Mouse (Mus musculus) macrophage (primary cell): Measurements from ENCODE around the gene Mthfd1l. TPM values are rescaled to one million over a fixed set of nuclear protein-coding genes. Genes with fewer than 3 reads are reported as not detected.

Experiments
- H3K27ac ChIP-seq: fragments of 350-480 bp; formaldehyde crosslinking; 2 replicates; pipeline ENCODE4 v1.9.0; 2021
- H3K36me3 ChIP-seq: fragments of 350-480 bp; formaldehyde crosslinking; 2 replicates; pipeline ENCODE4 v1.9.0; 2021; ENCODE audit errors: inconsistent target
- H3K4me3 ChIP-seq: fragments of 350-480 bp; formaldehyde crosslinking; 2 replicates; pipeline ENCODE4 v1.9.0; 2021; ENCODE audit errors: inconsistent target
- H3K79me2 ChIP-seq: fragments of 350-480 bp; formaldehyde crosslinking; 2 replicates; pipeline ENCODE4 v1.9.0; 2021; ENCODE audit errors: inconsistent target
- WGBS: methylation state at CpG from one replicate; pipeline ENCODE4 v1.1.7; 2026; ENCODE audit warnings: inconsistent platforms; ENCODE audit not compliant: missing documents; 5-methylcytosine and 5-hydroxymethylcytosine counted together
- polyA plus RNA-seq: library from polyadenylated mRNA; stranded (reverse); fragments of 250-400 nt; gene quantifications from 3 replicates; pipeline ENCODE4 v1.2.4, GENCODE M21; 2018; ENCODE audit warnings: inconsistent platforms

Gene Mthfd1l
- polyA plus RNA-seq, 1 experiment from 2014 or later, result 2.9 TPM

GRCm38 (mm10) chr10:4145080-4145807, 172.3 kb downstream of the Mthfd1l start:
- no peaks in the 10 kb centered on the region for H3K79me2 ChIP-seq
- WGBS, result 91% methylated on average over 14 of the region's 16 CpGs
- H3K4me3 ChIP-seq, result no peak overlapping the region
- H3K36me3 ChIP-seq, result no peaks in the 10 kb centered on the region
- no peak overlapping the region for H3K27ac ChIP-seq

GRCm38 (mm10) chr10:4146947-4147346, 174.0 kb downstream of the Mthfd1l start:
- Histone ChIP-seq H3K4me3 (no peak overlapping the region), H3K79me2 (no peaks in the 10 kb centered on the region), H3K36me3 (no peaks in the 10 kb centered on the region), H3K27ac (no peak overlapping the region)
- 93% methylated on average over 3 of the region's 4 CpGs for WGBS

- WGBS, result 90% methylated on average over 4 of the region's 4 CpGs
- no peaks in the 10 kb centered on the region for H3K36me3 ChIP-seq
- H3K4me3 ChIP-seq, result no peak overlapping the region
- H3K79me2 ChIP-seq, result no peaks in the 10 kb centered on the region
- H3K27ac ChIP-seq, result no peak overlapping the region
These were observed 178.2 kb downstream of the Mthfd1l start for GRCm38 (mm10) chr10:4151159-4151558.

- Histone ChIP-seq H3K79me2 (no peaks in the 10 kb centered on the region), H3K36me3 (no peaks in the 10 kb centered on the region), H3K4me3 (no peak overlapping the region), H3K27ac (no peak overlapping the region)
- 92% methylated on average over 12 of the region's 12 CpGs for WGBS
These were observed 179.2 kb downstream of the Mthfd1l start for GRCm38 (mm10) chr10:4151862-4152776.

- H3K4me3 ChIP-seq, result no peak overlapping the region
- no peaks in the 10 kb centered on the region for H3K79me2 ChIP-seq
- no peaks in the 10 kb centered on the region for H3K36me3 ChIP-seq
- 96% methylated on average over 4 of the region's 4 CpGs for WGBS
- H3K27ac ChIP-seq, result no peak overlapping the region
These were observed 180.1 kb downstream of the Mthfd1l start for GRCm38 (mm10) chr10:4153031-4153430.

- H3K36me3 ChIP-seq, result no peaks in the 10 kb centered on the region
- H3K27ac ChIP-seq, result no peak overlapping the region
- H3K4me3 ChIP-seq, result no peak overlapping the region
- WGBS, result 84% methylated on average over 6 of the region's 6 CpGs
- H3K79me2 ChIP-seq, result no peaks in the 10 kb centered on the region
These were observed 181.1 kb downstream of the Mthfd1l start for GRCm38 (mm10) chr10:4154035-4154434.

GRCm38 (mm10) chr10:4155521-4155920, 182.6 kb downstream of the Mthfd1l start:
- no peak overlapping the region for H3K27ac ChIP-seq
- H3K79me2 ChIP-seq, result no peaks in the 10 kb centered on the region
- H3K36me3 ChIP-seq, result no peaks in the 10 kb centered on the region
- H3K4me3 ChIP-seq, result no peak overlapping the region
- WGBS, result 20% methylated on average over 5 of the region's 5 CpGs

GRCm38 (mm10) chr10:4158533-4158932, 185.6 kb downstream of the Mthfd1l start:
- no peak overlapping the region for H3K27ac ChIP-seq

GRCm38 (mm10) chr10:4159541-4160090, 186.7 kb downstream of the Mthfd1l start:
- Histone ChIP-seq H3K36me3 (no peaks in the 10 kb centered on the region), H3K27ac (no peak overlapping the region), H3K4me3 (no peak overlapping the region), H3K79me2 (no peaks in the 10 kb centered on the region)
- 92% methylated on average over 8 of the region's 8 CpGs for WGBS

More at GRCm38 (mm10) chr10:4158533-4158932, 185.6 kb downstream of the Mthfd1l start:
- Histone ChIP-seq H3K36me3 (no peaks in the 10 kb centered on the region), H3K4me3 (no peak overlapping the region), H3K79me2 (no peaks in the 10 kb centered on the region)
- WGBS, result 93% methylated on average over 5 of the region's 5 CpGs

- WGBS, result 96% methylated on average over 12 of the region's 13 CpGs
- Histone ChIP-seq H3K4me3 (no peak overlapping the region), H3K27ac (no peak overlapping the region), H3K36me3 (no peaks in the 10 kb centered on the region), H3K79me2 (no peaks in the 10 kb centered on the region)
These were observed 187.4 kb downstream of the Mthfd1l start for GRCm38 (mm10) chr10:4160242-4160785.

GRCm38 (mm10) chr10:4162049-4162448, 189.1 kb downstream of the Mthfd1l start:
- 94% methylated on average over 2 of the region's 2 CpGs for WGBS
- H3K79me2 ChIP-seq, result no peaks in the 10 kb centered on the region
- H3K36me3 ChIP-seq, result no peaks in the 10 kb centered on the region
- H3K27ac ChIP-seq, result no peak overlapping the region
- H3K4me3 ChIP-seq, result no peak overlapping the region

GRCm38 (mm10) chr10:4162976-4163375, 190.1 kb downstream of the Mthfd1l start:
- no peaks in the 10 kb centered on the region for H3K79me2 ChIP-seq
- WGBS, result 88% methylated on average over 3 of the region's 3 CpGs
- H3K36me3 ChIP-seq, result no peaks in the 10 kb centered on the region
- H3K4me3 ChIP-seq, result no peak overlapping the region
- H3K27ac ChIP-seq, result no peak overlapping the region

- no peak overlapping the region for H3K4me3 ChIP-seq
- H3K27ac ChIP-seq, result no peak overlapping the region
- no peaks in the 10 kb centered on the region for H3K36me3 ChIP-seq
- WGBS, result 93% methylated on average over 9 of the region's 9 CpGs
- H3K79me2 ChIP-seq, result no peaks in the 10 kb centered on the region
These were observed 191.8 kb downstream of the Mthfd1l start for GRCm38 (mm10) chr10:4164681-4165080.

GRCm38 (mm10) chr10:4168222-4168798, 195.4 kb downstream of the Mthfd1l start:
- no peaks in the 10 kb centered on the region for H3K79me2 ChIP-seq
- 81% methylated on average over 5 of the region's 5 CpGs for WGBS

More at GRCm38 (mm10) chr10:4168222-4168798, 195.4 kb downstream of the Mthfd1l start:
- Histone ChIP-seq H3K36me3 (no peaks in the 10 kb centered on the region), H3K4me3 (no peak overlapping the region), H3K27ac (no peak overlapping the region)
